Mouse (Mus musculus) forebrain, embryonic 13.5 days (tissue): Measurements from ENCODE around the gene Myo10. TPM values are rescaled to one million over a fixed set of nuclear protein-coding genes. Genes with fewer than 3 reads are reported as not detected.

Experiments
- ATAC-seq: fragments of 200-750 bp; cut with Nextera tagmentation; 2 replicates; pipeline ENCODE4 v1.8.0; 2017
- H3K27ac ChIP-seq: fragments of 300-500 bp; sonication (generic); 2 replicates; pipeline ENCODE4 v1.5.1; 2015; ENCODE audit warnings: inconsistent platforms, mild to moderate bottlenecking, moderate library complexity
- H3K27me3 ChIP-seq: fragments of 300-500 bp; sonication (generic); 2 replicates; pipeline ENCODE4 v1.6.1; 2015; ENCODE audit warnings: mild to moderate bottlenecking, inconsistent platforms
- H3K36me3 ChIP-seq: fragments of 300-500 bp; sonication (generic); 2 replicates; pipeline ENCODE4 v1.6.1; 2015; ENCODE audit warnings: mild to moderate bottlenecking, inconsistent platforms; ENCODE audit not compliant: poor library complexity, severe bottlenecking
- H3K4me1 ChIP-seq: fragments of 300-500 bp; sonication (generic); 2 replicates; pipeline ENCODE4 v1.6.1; 2015; ENCODE audit warnings: inconsistent platforms
- H3K4me2 ChIP-seq: fragments of 300-500 bp; sonication (generic); 2 replicates; pipeline ENCODE4 v1.6.1; 2015; ENCODE audit warnings: inconsistent platforms, mild to moderate bottlenecking, moderate library complexity
- H3K4me3 ChIP-seq: fragments of 300-500 bp; sonication (generic); 2 replicates; pipeline ENCODE4 v1.5.1; 2015; ENCODE audit warnings: mild to moderate bottlenecking, inconsistent platforms
- H3K9ac ChIP-seq: fragments of 300-500 bp; sonication (generic); 2 replicates; pipeline ENCODE4 v1.6.1; 2015; ENCODE audit warnings: mild to moderate bottlenecking, inconsistent platforms
- H3K9me3 ChIP-seq: fragments of 300-500 bp; sonication (generic); replicated peaks from 2 replicates; pipeline ENCODE4 v1.6.1; 2016; ENCODE audit warnings: inconsistent platforms
- WGBS: fragments of 180-500 bp; shearing (Covaris S2); methylation state at CpG from one replicate; pipeline ENCODE4 v1.1.7; 2015; 5-methylcytosine and 5-hydroxymethylcytosine counted together
- polyA plus RNA-seq: library from polyadenylated mRNA; unstranded; fragments of >200 nt; fragmentation: Nextera tagmentation; extraction: Ambion mirVana; gene quantifications from 2 replicates; pipeline ENCODE4 v1.2.1, GENCODE M21; 2015

Myo10 gene
- polyA plus RNA-seq, 1 experiment from 2014 or later, result 61.4 TPM

DNA sequence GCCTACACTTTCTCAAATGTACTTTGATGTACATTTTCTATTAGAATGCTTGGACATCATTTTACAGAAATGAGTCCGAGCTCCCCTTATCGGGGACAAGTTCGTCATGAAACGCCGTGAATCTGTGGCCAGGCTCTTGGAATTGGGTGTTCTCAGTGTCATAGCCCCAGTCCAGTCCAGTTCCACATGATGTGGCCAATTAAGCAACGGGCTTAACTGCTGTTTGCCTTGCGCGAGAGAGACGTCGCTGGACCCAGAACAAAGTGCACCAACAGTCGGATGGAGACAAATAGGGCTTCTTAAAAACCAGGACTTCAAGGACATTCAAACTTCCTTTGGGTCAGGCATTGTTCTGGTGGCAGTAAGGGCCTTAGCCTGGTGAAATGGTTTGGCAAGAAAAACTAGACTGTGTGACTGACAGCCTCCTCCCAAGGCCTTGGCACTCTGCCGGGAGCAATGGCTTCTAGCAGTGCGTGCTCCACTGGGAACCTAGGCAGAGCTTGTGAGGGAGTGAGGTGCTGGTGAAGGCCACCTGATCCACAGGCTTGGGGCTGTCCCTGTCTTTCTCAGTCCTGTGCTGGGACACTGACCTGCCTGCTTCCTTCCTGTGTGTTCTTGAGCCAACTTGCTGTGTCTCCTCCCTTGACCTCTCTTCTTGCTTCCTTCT lies 11.5 kb downstream of the Myo10 start:
- no peak overlapping the region for H3K9ac ChIP-seq
- H3K27me3 ChIP-seq, result peaks cover 6% of the 10 kb centered on the region; the same call in 1 of the 2 replicates
- no peaks in the 10 kb centered on the region for H3K36me3 ChIP-seq
- H3K27ac ChIP-seq, result no peak overlapping the region
- no peak overlapping the region for H3K4me3 ChIP-seq
- H3K4me1 ChIP-seq, result no peaks in the 10 kb centered on the region
- peak; percentile 55 for ATAC-seq
- H3K9me3 ChIP-seq, result no peaks in the 10 kb centered on the region
- H3K4me2 ChIP-seq, result no peak overlapping the region
- 85% methylated on average over 13 of the region's 13 CpGs for WGBS

- Histone ChIP-seq H3K9me3 (no peaks in the 10 kb centered on the region), H3K27ac (no peak overlapping the region), H3K4me3 (no peak overlapping the region), H3K9ac (no peak overlapping the region), H3K4me1 (peaks cover 13% of the 10 kb centered on the region), H3K36me3 (no peaks in the 10 kb centered on the region), H3K27me3 (peaks cover 35% of the 10 kb centered on the region), H3K4me2 (no peak overlapping the region)
- no peak for ATAC-seq
- 85% methylated on average over 9 of the region's 9 CpGs for WGBS
Measured at GRCm38 (mm10) chr15:25637727-25638126, 15.4 kb downstream of the Myo10 start.

DNA sequence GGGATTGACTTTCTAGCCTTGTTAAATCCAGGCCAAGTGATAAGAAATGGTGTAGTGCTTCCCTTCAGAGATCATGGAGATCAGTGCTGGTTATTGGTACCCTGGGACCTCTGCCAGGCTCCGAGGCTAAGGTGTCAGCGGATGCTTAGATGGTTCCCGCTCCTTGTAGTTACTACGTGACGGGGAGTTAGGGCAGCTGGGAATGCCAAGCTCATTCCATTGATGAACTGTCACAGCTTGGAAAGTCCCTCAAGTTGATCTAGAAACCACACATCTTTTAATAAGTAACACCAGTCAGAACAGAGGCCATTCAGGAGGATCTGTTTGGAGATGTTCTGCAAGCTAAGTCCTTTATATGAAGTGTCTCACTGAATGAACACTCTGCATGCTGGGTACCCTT lies 16.9 kb downstream of the Myo10 start:
- Histone ChIP-seq H3K27me3 (peaks cover 38% of the 10 kb centered on the region), H3K9ac (no peak overlapping the region), H3K4me2 (no peak overlapping the region), H3K4me1 (peaks cover 15% of the 10 kb centered on the region), H3K36me3 (no peaks in the 10 kb centered on the region), H3K27ac (no peak overlapping the region), H3K9me3 (no peaks in the 10 kb centered on the region), H3K4me3 (no peak overlapping the region)
- WGBS, result 96% methylated on average over 5 of the region's 5 CpGs
- no peak for ATAC-seq

GRCm38 (mm10) chr15:25640840-25641752 lies 18.8 kb downstream of the Myo10 start:
- 88% methylated on average over 12 of the region's 12 CpGs for WGBS
- Histone ChIP-seq H3K4me2 (no peak overlapping the region), H3K27ac (no peak overlapping the region), H3K27me3 (peaks cover 52% of the 10 kb centered on the region), H3K36me3 (no peaks in the 10 kb centered on the region), H3K9ac (no peak overlapping the region), H3K9me3 (no peaks in the 10 kb centered on the region), H3K4me3 (no peak overlapping the region), H3K4me1 (peaks cover 15% of the 10 kb centered on the region)
- no peak for ATAC-seq

DNA sequence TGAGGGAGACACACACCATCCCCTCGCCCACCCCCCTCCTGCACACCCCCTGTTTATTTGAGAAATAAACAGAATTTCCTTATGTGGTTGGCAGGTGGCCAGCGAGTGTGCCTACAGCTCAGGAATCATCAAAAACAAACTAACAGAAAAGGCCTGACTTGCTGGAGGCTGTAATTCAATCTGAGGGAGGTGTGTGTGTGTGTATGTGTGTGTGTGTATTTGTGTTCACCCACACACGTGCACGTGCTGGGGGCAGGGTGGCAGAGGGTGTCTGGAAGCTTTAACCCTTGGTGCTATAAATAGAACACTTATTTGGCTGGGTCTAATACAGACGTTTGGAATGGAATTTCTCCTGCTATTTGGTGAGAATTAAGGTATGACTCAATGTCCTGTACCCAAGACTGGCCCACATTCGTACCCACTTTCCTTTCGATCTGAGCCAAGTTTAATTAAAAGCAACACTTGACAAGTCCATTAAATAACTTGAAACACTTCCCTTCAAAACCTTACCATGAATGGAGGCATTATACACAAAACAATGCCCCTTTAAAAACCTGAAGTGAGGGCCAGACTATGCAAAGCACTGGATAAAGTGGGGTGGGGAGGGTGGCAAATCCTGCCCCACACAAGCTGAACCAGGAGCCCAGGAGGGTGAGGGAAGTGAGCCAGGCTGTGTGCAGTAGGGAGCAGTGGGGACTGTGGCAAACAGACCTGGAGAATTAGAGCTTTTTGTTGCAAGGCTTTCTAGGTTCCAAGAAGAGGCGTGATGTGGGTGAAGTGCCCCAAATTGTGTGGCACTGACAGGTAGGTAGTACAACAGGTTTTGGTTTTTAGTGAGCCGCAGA lies 20.1 kb downstream of the Myo10 start:
- ATAC-seq, result peak; percentile 93
- no peak overlapping the region for H3K4me3 ChIP-seq
- 31% methylated on average over 9 of the region's 9 CpGs for WGBS
- H3K36me3 ChIP-seq, result no peaks in the 10 kb centered on the region
- H3K4me2 ChIP-seq, result no peak overlapping the region
- peaks cover 15% of the 10 kb centered on the region for H3K4me1 ChIP-seq
- no peak overlapping the region for H3K27ac ChIP-seq
- no peaks in the 10 kb centered on the region for H3K9me3 ChIP-seq
- H3K27me3 ChIP-seq, result peaks cover 54% of the 10 kb centered on the region
- no peak overlapping the region for H3K9ac ChIP-seq

DNA sequence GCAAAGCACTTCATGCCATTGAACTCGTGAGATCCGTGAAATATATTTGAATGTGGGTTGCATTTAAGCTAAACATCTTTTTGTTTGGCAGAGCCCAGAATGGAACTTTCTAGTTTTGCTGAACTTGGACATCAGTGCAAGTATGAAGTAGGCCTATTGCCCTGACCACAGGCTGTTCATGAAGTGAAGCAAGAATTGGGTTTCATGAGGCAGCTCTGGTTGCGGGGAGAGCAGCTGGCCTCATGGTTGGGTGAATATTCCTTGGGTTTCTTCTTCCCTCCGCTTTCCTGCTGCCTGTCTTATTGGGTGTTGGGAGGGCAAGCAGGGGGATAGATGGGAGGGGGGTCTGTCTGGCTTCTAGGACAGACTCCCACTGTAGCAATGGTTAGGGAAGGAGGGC lies 23.5 kb downstream of the Myo10 start:
- Histone ChIP-seq H3K4me3 (no peak overlapping the region), H3K27me3 (peaks cover 35% of the 10 kb centered on the region), H3K9me3 (peaks cover 7% of the 10 kb centered on the region; the same call in 1 of the 2 replicates), H3K36me3 (no peaks in the 10 kb centered on the region), H3K9ac (no peak overlapping the region), H3K4me2 (no peak overlapping the region), H3K4me1 (peaks cover 15% of the 10 kb centered on the region), H3K27ac (no peak overlapping the region)
- WGBS, result 87% methylated on average over 4 of the region's 4 CpGs
- ATAC-seq, result no peak

- Histone ChIP-seq H3K4me1 (no peaks in the 10 kb centered on the region), H3K27me3 (peaks cover 39% of the 10 kb centered on the region), H3K4me3 (no peak overlapping the region), H3K9ac (no peak overlapping the region), H3K4me2 (no peak overlapping the region), H3K36me3 (no peaks in the 10 kb centered on the region), H3K27ac (no peak overlapping the region), H3K9me3 (peaks cover 7% of the 10 kb centered on the region; the same call in 1 of the 2 replicates)
- WGBS, result 78% methylated on average over 2 of the region's 2 CpGs
- ATAC-seq, result no peak
Measured at GRCm38 (mm10) chr15:25648287-25648686, 26.0 kb downstream of the Myo10 start.

GRCm38 (mm10) chr15:25650371-25650770 lies 28.0 kb downstream of the Myo10 start:
- no peak for ATAC-seq
- 79% methylated on average over 5 of the region's 5 CpGs for WGBS
- peaks cover 33% of the 10 kb centered on the region for H3K27me3 ChIP-seq

GRCm38 (mm10) chr15:25651820-25652219 lies 29.5 kb downstream of the Myo10 start:
- H3K27ac ChIP-seq, result no peak overlapping the region
- no peak for ATAC-seq
- H3K27me3 ChIP-seq, result peaks cover 30% of the 10 kb centered on the region; the same call in 1 of the 2 replicates
- 47% methylated on average over 7 of the region's 7 CpGs for WGBS
- no peak overlapping the region for H3K9ac ChIP-seq
- H3K9me3 ChIP-seq, result peaks cover 7% of the 10 kb centered on the region; the same call in 1 of the 2 replicates
- H3K4me1 ChIP-seq, result no peaks in the 10 kb centered on the region
- no peak overlapping the region for H3K4me3 ChIP-seq
- H3K36me3 ChIP-seq, result no peaks in the 10 kb centered on the region
- H3K4me2 ChIP-seq, result no peak overlapping the region

More at GRCm38 (mm10) chr15:25650371-25650770, 28.0 kb downstream of the Myo10 start:
- H3K4me3 ChIP-seq, result no peak overlapping the region
- H3K36me3 ChIP-seq, result no peaks in the 10 kb centered on the region
- H3K9ac ChIP-seq, result no peak overlapping the region
- H3K4me2 ChIP-seq, result no peak overlapping the region
- peaks cover 7% of the 10 kb centered on the region; the same call in 1 of the 2 replicates for H3K9me3 ChIP-seq
- no peaks in the 10 kb centered on the region for H3K4me1 ChIP-seq
- no peak overlapping the region for H3K27ac ChIP-seq

DNA sequence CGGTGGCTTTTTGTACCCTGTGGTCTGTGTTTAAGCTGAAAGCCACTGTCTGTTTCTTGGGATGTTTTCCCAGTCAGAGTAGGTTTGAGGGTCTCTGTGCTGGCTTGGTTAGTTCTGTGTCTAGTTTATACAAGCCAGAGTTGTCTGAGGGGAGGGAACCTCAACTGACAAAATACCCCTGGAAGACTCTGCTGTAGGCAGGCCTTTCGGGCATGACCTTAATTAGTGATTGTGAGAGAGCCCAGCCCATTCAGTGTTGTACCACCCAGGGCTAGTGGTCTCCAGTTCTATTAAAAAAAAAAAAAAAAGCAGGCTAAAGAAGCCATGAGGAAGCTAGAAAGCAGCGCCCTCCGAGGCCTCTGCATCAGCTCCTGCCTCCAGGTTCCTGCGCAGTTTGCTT lies 30.0 kb downstream of the Myo10 start:
- Histone ChIP-seq H3K27me3 (peaks cover 26% of the 10 kb centered on the region; the same call in 1 of the 2 replicates), H3K4me1 (no peaks in the 10 kb centered on the region), H3K4me2 (no peak overlapping the region), H3K9ac (no peak overlapping the region), H3K27ac (no peak overlapping the region), H3K9me3 (peaks cover 7% of the 10 kb centered on the region; the same call in 1 of the 2 replicates), H3K36me3 (no peaks in the 10 kb centered on the region), H3K4me3 (no peak overlapping the region)
- ATAC-seq, result no peak
- WGBS, result 36% methylated on average over 5 of the region's 5 CpGs

- peaks cover 26% of the 10 kb centered on the region; the same call in 1 of the 2 replicates for H3K27me3 ChIP-seq
- peaks cover 5% of the 10 kb centered on the region; the same call in 1 of the 2 replicates for H3K9me3 ChIP-seq
- no peak overlapping the region for H3K27ac ChIP-seq
- no peak for ATAC-seq
- H3K9ac ChIP-seq, result no peak overlapping the region
- no peak overlapping the region for H3K4me3 ChIP-seq
- H3K36me3 ChIP-seq, result no peaks in the 10 kb centered on the region
- no peaks in the 10 kb centered on the region for H3K4me1 ChIP-seq
- 82% methylated on average over 6 of the region's 6 CpGs for WGBS
- no peak overlapping the region for H3K4me2 ChIP-seq
Measured at GRCm38 (mm10) chr15:25652933-25653332, 30.6 kb downstream of the Myo10 start.
